Mouse (Mus musculus) liver, embryonic 15.5 days (tissue): ENCODE measurements around the gene Il4. TPM values are rescaled to one million over a fixed set of nuclear protein-coding genes. Genes with fewer than 3 reads are reported as not detected.

Source experiments
- ATAC-seq: fragments of 200-750 bp; cut with Nextera tagmentation; 2 replicates; pipeline ENCODE4 v1.8.0; 2017; ENCODE audit warnings: moderate number of reproducible peaks, mild to moderate bottlenecking, moderate library complexity; ENCODE audit not compliant: insufficient read depth
- H3K27ac ChIP-seq: fragments of 300-500 bp; sonication (generic); replicated peaks from 2 replicates; pipeline ENCODE4 v1.5.1; 2015; ENCODE audit warnings: mild to moderate bottlenecking, inconsistent platforms
- H3K27me3 ChIP-seq: fragments of 300-500 bp; sonication (generic); 2 replicates; pipeline ENCODE4 v1.6.1; 2015; ENCODE audit warnings: mild to moderate bottlenecking, inconsistent platforms
- H3K36me3 ChIP-seq: fragments of 300-500 bp; sonication (generic); replicated peaks from 2 replicates; pipeline ENCODE4 v1.6.1; 2015; ENCODE audit warnings: moderate library complexity, mild to moderate bottlenecking, inconsistent platforms
- H3K4me1 ChIP-seq: fragments of 300-500 bp; sonication (generic); replicated peaks from 2 replicates; pipeline ENCODE4 v1.6.1; 2015; ENCODE audit warnings: inconsistent platforms
- H3K4me2 ChIP-seq: fragments of 300-500 bp; sonication (generic); 2 replicates; pipeline ENCODE4 v1.6.1; 2015; ENCODE audit warnings: moderate library complexity, mild to moderate bottlenecking, inconsistent platforms
- H3K4me3 ChIP-seq: fragments of 300-500 bp; sonication (generic); replicated peaks from 2 replicates; pipeline ENCODE4 v1.5.1; 2015; ENCODE audit warnings: mild to moderate bottlenecking, inconsistent platforms
- H3K9ac ChIP-seq: fragments of 300-500 bp; sonication (generic); 2 replicates; pipeline ENCODE4 v1.6.1; 2015; ENCODE audit warnings: moderate library complexity, mild to moderate bottlenecking, inconsistent platforms
- H3K9me3 ChIP-seq: fragments of 300-500 bp; sonication (generic); replicated peaks from 2 replicates; pipeline ENCODE4 v1.6.1; 2016; ENCODE audit warnings: inconsistent platforms
- WGBS: fragments of 180-500 bp; shearing (Covaris S2); methylation state at CpG from one replicate; pipeline ENCODE4 v1.1.7; 2015; ENCODE audit warnings: mixed read lengths; ENCODE audit not compliant: insufficient replicate concordance; 5-methylcytosine and 5-hydroxymethylcytosine counted together
- polyA plus RNA-seq: library from polyadenylated mRNA; unstranded; fragments of >200 nt; fragmentation: Nextera tagmentation; extraction: Ambion mirVana; gene quantifications from 2 replicates; pipeline ENCODE4 v1.2.1, GENCODE M21; 2015

Gene Il4
- polyA plus RNA-seq, 1 experiment from 2014 or later = 0.35 TPM

- 33% methylated on average over 6 of the region's 6 CpGs for WGBS
- Histone ChIP-seq H3K4me2 (no peak overlapping the region), H3K27me3 (no peaks in the 10 kb centered on the region), H3K27ac (no peak overlapping the region), H3K9ac (no peak overlapping the region), H3K36me3 (no peaks in the 10 kb centered on the region), H3K4me1 (peaks cover 34% of the 10 kb centered on the region), H3K4me3 (no peak overlapping the region), H3K9me3 (no peaks in the 10 kb centered on the region)
- peak; percentile 51; the same call in 1 of the 2 replicates for ATAC-seq
These were observed 9.2 kb downstream of the Il4 start for GRCm38 (mm10) chr11:53609231-53609630.

DNA sequence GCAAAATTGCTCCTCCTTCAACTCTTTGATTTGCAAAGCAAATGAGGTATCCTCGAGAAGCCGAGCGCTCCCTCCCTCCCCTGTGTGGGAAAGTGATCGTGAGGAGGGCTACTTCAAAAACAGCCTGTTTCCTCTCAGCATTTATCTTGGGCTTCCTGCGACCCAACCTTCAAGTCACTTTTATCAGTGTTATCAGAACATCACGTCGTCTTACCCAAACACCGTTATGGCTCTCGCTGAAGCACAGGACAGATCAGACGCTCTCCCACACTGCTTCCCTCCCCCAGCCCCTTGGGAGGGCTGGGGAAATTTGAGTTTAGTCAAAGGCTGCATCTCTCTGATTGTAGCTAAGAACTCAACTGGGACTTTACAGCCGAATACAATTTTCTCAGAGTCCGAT is 12.9 kb downstream of the Il4 start:
- no peak overlapping the region; the same call in 1 of the 2 replicates for H3K9ac ChIP-seq
- 3% methylated on average over 12 of the region's 12 CpGs for WGBS
- ATAC-seq = no peak

DNA sequence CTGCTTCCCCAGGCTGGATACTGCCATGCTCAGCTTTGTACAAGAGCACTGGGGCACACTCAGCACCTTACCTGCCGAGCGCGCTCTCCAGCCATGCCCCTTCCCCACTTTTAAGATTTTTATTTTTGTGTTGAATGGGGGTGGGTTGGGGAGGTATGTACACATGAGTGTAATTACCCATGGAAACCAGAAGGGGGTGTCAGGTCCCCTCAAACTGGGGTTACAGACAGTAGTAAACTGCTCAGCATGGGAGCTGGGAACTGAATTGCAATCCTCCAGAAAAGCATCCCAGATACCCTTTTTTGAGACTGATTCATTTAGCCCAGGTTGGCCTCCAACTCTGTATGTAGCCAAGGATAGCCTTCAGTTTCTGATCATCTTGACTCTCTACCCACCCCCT is 13.5 kb downstream of the Il4 start:
- Histone ChIP-seq H3K4me1 (peaks cover 32% of the 10 kb centered on the region), H3K9ac (no peak overlapping the region), H3K27me3 (no peaks in the 10 kb centered on the region), H3K4me3 (no peak overlapping the region), H3K4me2 (no peak overlapping the region), H3K27ac (no peak overlapping the region), H3K9me3 (no peaks in the 10 kb centered on the region), H3K36me3 (no peaks in the 10 kb centered on the region)
- 81% methylated on average over 3 of the region's 3 CpGs for WGBS
- ATAC-seq = no peak

More for the DNA sequence above, 12.9 kb downstream of the Il4 start:
- no peaks in the 10 kb centered on the region for H3K27me3 ChIP-seq
- no peak overlapping the region for H3K4me3 ChIP-seq
- peaks cover 32% of the 10 kb centered on the region for H3K4me1 ChIP-seq
- no peaks in the 10 kb centered on the region for H3K36me3 ChIP-seq
- no peaks in the 10 kb centered on the region for H3K9me3 ChIP-seq
- peak overlapping the region; percentile 31 for H3K4me2 ChIP-seq
- H3K27ac ChIP-seq = no peak overlapping the region

- ATAC-seq = no peak
- no peak overlapping the region for H3K4me3 ChIP-seq
- no peak overlapping the region for H3K9ac ChIP-seq
- 77% methylated on average over 5 of the region's 5 CpGs for WGBS
- H3K9me3 ChIP-seq = no peaks in the 10 kb centered on the region
- no peaks in the 10 kb centered on the region for H3K27me3 ChIP-seq
- H3K36me3 ChIP-seq = no peaks in the 10 kb centered on the region
- H3K27ac ChIP-seq = no peak overlapping the region
- no peaks in the 10 kb centered on the region; the same call in 1 of the 2 replicates for H3K4me1 ChIP-seq
- no peak overlapping the region for H3K4me2 ChIP-seq
These were observed 27.4 kb downstream of the Il4 start for GRCm38 (mm10) chr11:53591116-53591515.

- no peak overlapping the region for H3K27ac ChIP-seq
- H3K36me3 ChIP-seq = no peaks in the 10 kb centered on the region
- peak overlapping the region; percentile 60 for H3K4me2 ChIP-seq
- no peaks in the 10 kb centered on the region for H3K27me3 ChIP-seq
- 0 out of 2 replicates have a peak overlapping the region, but pooled peaks have one; percentile 1 for H3K9ac ChIP-seq
- 11% methylated on average over 15 of the region's 15 CpGs for WGBS
- ATAC-seq = no peak
- no peaks in the 10 kb centered on the region; the same call in 1 of the 2 replicates for H3K4me1 ChIP-seq
- H3K9me3 ChIP-seq = no peaks in the 10 kb centered on the region
- H3K4me3 ChIP-seq = peak overlapping the region; percentile 43
These were observed 28.1 kb downstream of the Il4 start for GRCm38 (mm10) chr11:53590368-53590768.

DNA sequence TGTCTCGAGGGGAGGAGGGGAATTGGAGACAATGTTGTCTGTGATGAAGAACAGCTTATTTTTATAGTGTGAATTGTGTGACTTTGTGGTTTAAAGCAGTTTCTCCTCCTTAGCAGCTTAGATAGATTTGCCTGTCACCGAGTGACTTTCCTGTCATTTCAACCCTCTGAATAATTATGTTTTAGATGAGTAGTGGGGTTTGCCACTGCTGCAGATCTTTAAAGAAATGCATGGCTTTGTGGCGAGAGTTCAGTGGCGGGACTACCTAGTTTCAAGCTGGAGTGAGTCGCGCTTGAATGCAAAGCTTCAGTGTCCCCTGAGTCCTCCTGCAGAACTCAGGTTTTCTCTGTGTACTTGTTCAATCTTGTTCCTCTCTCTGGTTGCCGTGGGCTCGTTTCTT is 30.2 kb downstream of the Il4 start:
- H3K4me3 ChIP-seq = no peak overlapping the region
- H3K4me1 ChIP-seq = peaks cover 4% of the 10 kb centered on the region; the same call in 1 of the 2 replicates
- ATAC-seq = no peak
- WGBS = 69% methylated on average over 8 of the region's 8 CpGs
- no peak overlapping the region for H3K9ac ChIP-seq
- no peaks in the 10 kb centered on the region for H3K27me3 ChIP-seq
- H3K36me3 ChIP-seq = peaks cover 12% of the 10 kb centered on the region; the same call in 1 of the 2 replicates
- no peak overlapping the region for H3K4me2 ChIP-seq
- no peak overlapping the region for H3K27ac ChIP-seq
- no peaks in the 10 kb centered on the region for H3K9me3 ChIP-seq

DNA sequence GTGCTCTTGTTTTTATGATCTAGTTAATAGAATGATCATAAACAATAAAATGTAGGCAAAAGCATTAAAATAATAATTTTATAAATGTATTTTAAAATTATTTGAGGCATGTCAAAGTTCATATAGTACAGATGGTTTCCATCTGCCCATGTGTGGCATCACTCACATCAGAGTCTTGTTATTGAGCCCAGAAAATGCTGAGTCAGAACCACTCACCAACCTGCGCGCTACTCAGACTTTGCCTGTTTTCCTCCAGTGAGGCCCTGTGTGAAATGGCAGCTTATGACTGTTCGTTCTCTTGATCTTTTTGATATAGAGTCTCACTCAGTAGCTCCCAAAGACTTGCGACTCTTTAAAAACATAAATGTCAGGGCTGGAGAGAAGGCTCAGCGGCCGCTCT is 33.0 kb downstream of the Il4 start:
- Histone ChIP-seq H3K36me3 (peaks cover 15% of the 10 kb centered on the region; the same call in 1 of the 2 replicates), H3K4me3 (no peak overlapping the region), H3K27ac (peak overlapping the region; percentile 41; the same call in 1 of the 2 replicates), H3K9ac (no peak overlapping the region), H3K27me3 (no peaks in the 10 kb centered on the region), H3K4me1 (peaks cover 4% of the 10 kb centered on the region; the same call in 1 of the 2 replicates), H3K9me3 (no peaks in the 10 kb centered on the region), H3K4me2 (no peak overlapping the region)
- WGBS = 78% methylated on average over 6 of the region's 6 CpGs
- ATAC-seq = no peak

DNA sequence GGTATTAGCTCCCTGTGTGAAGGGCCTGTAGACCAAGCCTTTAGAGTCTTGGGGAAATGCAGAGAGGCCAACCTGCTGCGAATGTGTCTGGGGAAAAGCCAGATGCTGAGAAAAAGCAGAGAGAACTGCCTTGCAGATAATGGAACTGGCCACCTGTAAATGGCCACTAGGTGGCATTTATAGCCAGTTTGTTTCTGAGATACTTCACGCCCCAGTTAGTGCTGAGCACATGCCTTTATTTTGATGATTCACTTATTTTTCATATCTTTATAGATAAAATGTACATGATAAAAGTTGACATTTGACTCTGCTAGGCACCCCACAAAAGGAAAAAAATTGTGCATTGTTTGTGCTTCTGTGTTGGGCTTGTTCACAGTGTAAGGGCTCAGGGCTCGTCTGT is 33.6 kb downstream of the Il4 start:
- no peak overlapping the region for H3K4me2 ChIP-seq
- peak overlapping the region; percentile 41; the same call in 1 of the 2 replicates for H3K27ac ChIP-seq
- WGBS = 51% methylated on average over 3 of the region's 3 CpGs
- no peak overlapping the region for H3K9ac ChIP-seq
- no peak for ATAC-seq
- H3K36me3 ChIP-seq = peaks cover 18% of the 10 kb centered on the region; the same call in 1 of the 2 replicates
- H3K27me3 ChIP-seq = no peaks in the 10 kb centered on the region
- H3K9me3 ChIP-seq = no peaks in the 10 kb centered on the region
- H3K4me3 ChIP-seq = no peak overlapping the region
- H3K4me1 ChIP-seq = peaks cover 4% of the 10 kb centered on the region; the same call in 1 of the 2 replicates

- WGBS = 76% methylated on average over 10 of the region's 10 CpGs
- H3K27me3 ChIP-seq = no peaks in the 10 kb centered on the region
- H3K27ac ChIP-seq = no peak overlapping the region
- peaks cover 18% of the 10 kb centered on the region; the same call in 1 of the 2 replicates for H3K36me3 ChIP-seq
- H3K9me3 ChIP-seq = no peaks in the 10 kb centered on the region
- no peak overlapping the region for H3K9ac ChIP-seq
- no peak overlapping the region for H3K4me2 ChIP-seq
- ATAC-seq = no peak
- H3K4me1 ChIP-seq = peaks cover 4% of the 10 kb centered on the region; the same call in 1 of the 2 replicates
- H3K4me3 ChIP-seq = no peak overlapping the region
These were observed 35.3 kb downstream of the Il4 start for GRCm38 (mm10) chr11:53583151-53583550.

DNA sequence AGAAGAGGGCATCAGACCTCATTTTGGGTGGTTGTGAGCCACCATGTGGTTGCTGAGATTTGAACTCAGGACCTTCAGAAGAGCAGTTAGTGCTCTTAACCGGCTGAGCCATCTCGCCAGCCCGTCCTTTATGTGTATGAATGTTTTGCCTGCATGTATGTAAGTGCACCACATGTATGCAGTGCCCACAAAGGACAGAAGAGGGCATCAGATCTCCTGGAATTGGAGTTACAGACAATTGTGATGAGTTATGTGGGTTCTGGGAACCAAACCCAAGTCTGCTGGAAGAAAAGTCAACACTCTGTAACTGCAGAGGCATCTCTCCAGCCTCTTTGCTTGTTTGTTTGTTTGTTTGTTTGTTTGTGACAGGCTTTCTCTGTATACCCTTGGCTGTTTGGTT is 37.9 kb downstream of the Il4 start:
- 89% methylated on average over 3 of the region's 3 CpGs for WGBS
- H3K4me1 ChIP-seq = peaks cover 4% of the 10 kb centered on the region; the same call in 1 of the 2 replicates
- peaks cover 18% of the 10 kb centered on the region; the same call in 1 of the 2 replicates for H3K36me3 ChIP-seq
- no peaks in the 10 kb centered on the region for H3K9me3 ChIP-seq
- no peak overlapping the region for H3K9ac ChIP-seq
- H3K27ac ChIP-seq = no peak overlapping the region
- no peak for ATAC-seq
- no peaks in the 10 kb centered on the region for H3K27me3 ChIP-seq
- H3K4me2 ChIP-seq = no peak overlapping the region
- no peak overlapping the region for H3K4me3 ChIP-seq

DNA sequence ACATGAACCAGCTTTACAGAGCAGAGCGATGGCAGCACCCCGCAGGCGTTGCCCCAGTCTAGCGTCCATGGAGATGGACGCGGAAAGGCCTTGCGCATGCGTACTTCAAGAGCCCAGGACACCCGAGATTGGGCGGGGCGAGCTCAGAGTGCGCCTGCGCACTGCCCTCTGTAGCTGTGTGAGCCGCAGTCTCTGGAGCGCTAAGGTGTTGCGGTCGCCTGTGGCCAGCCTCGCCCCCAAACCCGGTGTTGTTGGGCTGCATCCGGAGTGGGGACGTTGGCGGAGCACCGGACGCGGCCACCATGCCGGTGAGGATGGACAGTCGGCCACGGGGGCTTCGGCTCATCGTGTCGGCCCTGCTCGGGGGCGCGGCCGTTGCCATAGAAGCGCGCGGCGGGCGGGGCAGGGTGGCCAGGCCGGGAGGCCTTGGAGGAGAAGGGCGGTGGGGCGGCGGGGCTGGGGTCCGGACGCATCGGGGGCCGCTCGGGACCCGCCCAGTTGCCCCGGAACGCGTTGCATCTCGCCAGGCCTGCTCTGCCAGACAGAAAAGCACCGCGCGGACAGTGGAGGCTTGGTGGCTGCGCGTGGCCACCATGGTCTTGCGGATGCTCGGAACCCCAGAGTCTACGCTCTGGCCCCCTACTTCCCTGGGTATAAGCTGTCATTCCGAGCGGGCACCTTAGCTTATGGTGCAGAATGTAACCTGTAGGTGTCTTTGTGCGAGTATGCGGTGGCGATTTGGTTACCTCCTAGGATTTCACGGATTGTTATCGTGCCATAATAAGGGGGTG is 51.0 kb downstream of the Il4 start, which contains the start of gene Kif3a:
Gene Kif3a, plus strand, starts transcription at position 156 of the 791 bp plus-strand sequence.
- ATAC-seq = peak; percentile 98
- no peaks in the 10 kb centered on the region for H3K27me3 ChIP-seq
- no peaks in the 10 kb centered on the region for H3K9me3 ChIP-seq
- peak within 1 kb of the TSS; percentile 81 for H3K4me3 ChIP-seq
- H3K4me1 ChIP-seq = peaks cover 20% of the 10 kb centered on the region
- H3K36me3 ChIP-seq = no peaks in the 10 kb centered on the region
- WGBS = 1% methylated on average over 69 of the region's 69 CpGs
- peak within 1 kb of the TSS; percentile 49 for H3K27ac ChIP-seq
- H3K4me2 ChIP-seq = peak within 1 kb of the TSS; percentile 94
- H3K9ac ChIP-seq = peak within 1 kb of the TSS; percentile 68
